Mouse (Mus musculus): ENCODE data around the gene Trim10. TPM values are rescaled to one million over a fixed set of nuclear protein-coding genes. Genes with fewer than 3 reads are reported as not detected.

The Trim10 gene
- polyA plus RNA-seq, 1 experiment from 2014 or later: 2.5 TPM

DNA sequence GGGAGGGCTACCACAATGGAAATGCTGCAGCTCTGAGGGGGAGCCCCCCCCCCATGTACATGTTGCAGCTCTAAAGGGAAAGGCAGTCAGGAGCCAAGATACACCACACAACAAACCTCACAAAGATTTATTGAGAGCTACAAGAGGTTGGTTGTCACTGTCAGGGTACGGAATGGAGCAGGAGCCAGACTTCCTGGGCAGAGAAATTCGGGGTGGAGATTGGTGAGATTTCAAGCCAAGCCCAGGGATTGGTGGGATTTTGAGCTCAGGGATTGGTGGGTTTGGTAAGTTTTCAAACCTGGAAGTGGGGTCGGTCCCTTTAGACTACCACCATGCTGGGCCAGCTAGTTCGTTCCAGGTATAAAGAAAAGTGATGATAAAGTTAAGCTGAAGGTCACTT lies 54.1 kb downstream of the Trim10 start:
- Histone ChIP-seq H3K4me2 (replicated peaks) (no peak overlapping the region), H3K27me3 (no peaks in the 10 kb centered on the region), H3K27ac (no peak overlapping the region), H3K4me3 (no peak overlapping the region), H3K9me3 (no peaks in the 10 kb centered on the region), H3K9ac (no peak overlapping the region), H3K36me3 (no peaks in the 10 kb centered on the region), H3K4me1 (no peaks in the 10 kb centered on the region)
- WGBS: 63% methylated on average over 4 of the region's 4 CpGs
- ATAC-seq (ENCODE audit: low FRiP score, low read depth): no peak

Other genes starting within 250 kb of the Trim10 start
- gene H2-M9, start 226.9 kb upstream of the Trim10 start, polyA plus RNA-seq (2015; fragmentation: Nextera tagmentation; extraction: Ambion mirVana): not detected in 2 replicates
- not detected in 2 replicates for gene H2-M1, start 197.4 kb upstream of the Trim10 start, polyA plus RNA-seq (2015; fragmentation: Nextera tagmentation; extraction: Ambion mirVana)
- not detected in 2 replicates for gene H2-M10.5, start 96.7 kb upstream of the Trim10 start, polyA plus RNA-seq (2015; fragmentation: Nextera tagmentation; extraction: Ambion mirVana)
- gene H2-M10.6, start 57.4 kb upstream of the Trim10 start, polyA plus RNA-seq (2015; fragmentation: Nextera tagmentation; extraction: Ambion mirVana): not detected in 2 replicates
- 52.3 and 53.7 TPM in 2 replicates for gene Trim26, start 32.4 kb upstream of the Trim10 start, polyA plus RNA-seq (2015; fragmentation: Nextera tagmentation; extraction: Ambion mirVana)
- 0.13 and 0.28 TPM in 2 replicates for gene Trim15, start 2.4 kb upstream of the Trim10 start, polyA plus RNA-seq (2015; fragmentation: Nextera tagmentation; extraction: Ambion mirVana)
- not detected in 2 replicates for gene Trim40, start 20.5 kb downstream of the Trim10 start, polyA plus RNA-seq (2015; fragmentation: Nextera tagmentation; extraction: Ambion mirVana)
- not detected in 2 replicates for gene Trim31, start 28.5 kb downstream of the Trim10 start, polyA plus RNA-seq (2015; fragmentation: Nextera tagmentation; extraction: Ambion mirVana)
- gene Rnf39, start 73.3 kb downstream of the Trim10 start, polyA plus RNA-seq (2015; fragmentation: Nextera tagmentation; extraction: Ambion mirVana): 1.4 and 1.5 TPM in 2 replicates
- gene Ppp1r11, start 82.2 kb downstream of the Trim10 start, polyA plus RNA-seq (2015; fragmentation: Nextera tagmentation; extraction: Ambion mirVana): 115 and 118 TPM in 2 replicates
- gene Znrd1, start 89.0 kb downstream of the Trim10 start, polyA plus RNA-seq (2015; fragmentation: Nextera tagmentation; extraction: Ambion mirVana): 111 and 117 TPM in 2 replicates
- 5.7 and 5.8 TPM in 2 replicates for gene Znrd1as, start 89.0 kb downstream of the Trim10 start, polyA plus RNA-seq (2015; fragmentation: Nextera tagmentation; extraction: Ambion mirVana)
- not detected in 2 replicates for gene 2410137M14Rik, start 111.7 kb downstream of the Trim10 start, polyA plus RNA-seq (2015; fragmentation: Nextera tagmentation; extraction: Ambion mirVana)
- 1.3 TPM in 2 replicates for gene H2-M5, start 120.0 kb downstream of the Trim10 start, polyA plus RNA-seq (2015; fragmentation: Nextera tagmentation; extraction: Ambion mirVana)
- 136 and 138 TPM in 2 replicates for gene Zfp57, start 131.6 kb downstream of the Trim10 start, polyA plus RNA-seq (2015; fragmentation: Nextera tagmentation; extraction: Ambion mirVana)
- gene Mog, start 153.8 kb downstream of the Trim10 start, polyA plus RNA-seq (2015; fragmentation: Nextera tagmentation; extraction: Ambion mirVana): 0.18 and 0.22 TPM in 2 replicates
- gene Gabbr1, start 176.4 kb downstream of the Trim10 start, polyA plus RNA-seq (2015; fragmentation: Nextera tagmentation; extraction: Ambion mirVana): 13.3 and 15.2 TPM in 2 replicates
- 0.09 TPM in 1 of 2 replicates, not detected in the other for gene Olfr90, start 218.9 kb downstream of the Trim10 start, polyA plus RNA-seq (2015; fragmentation: Nextera tagmentation; extraction: Ambion mirVana)
- not detected in 2 replicates for gene Olfr91, start 228.7 kb downstream of the Trim10 start, polyA plus RNA-seq (2015; fragmentation: Nextera tagmentation; extraction: Ambion mirVana)

Data from limb, embryonic 13.5 days (tissue).